Mouse (Mus musculus) hindbrain, embryonic 10.5 days (tissue): Measurements from ENCODE around the gene Ssc5d. TPM values are rescaled to one million over a fixed set of nuclear protein-coding genes. Genes with fewer than 3 reads are reported as not detected.

Experiments used
- DNase-seq: peaks from one replicate; pipeline ENCODE4 v3.0.0-alpha.2; 2017; ENCODE audit warnings: low spot score
- H3K27ac ChIP-seq: fragments of 300-500 bp; sonication (generic); 2 replicates; pipeline ENCODE4 v1.5.1; 2016; ENCODE audit warnings: mild to moderate bottlenecking, moderate library complexity
- H3K27me3 ChIP-seq: fragments of 300-500 bp; sonication (generic); 2 replicates; pipeline ENCODE4 v1.6.1; 2016; ENCODE audit warnings: mild to moderate bottlenecking; ENCODE audit not compliant: poor library complexity, insufficient read depth, severe bottlenecking
- H3K36me3 ChIP-seq: fragments of 300-500 bp; sonication (generic); 2 replicates; pipeline ENCODE4 v1.6.1; 2016; ENCODE audit warnings: mild to moderate bottlenecking, moderate library complexity
- H3K4me1 ChIP-seq: fragments of 300-500 bp; sonication (generic); replicated peaks from 2 replicates; pipeline ENCODE4 v1.6.1; 2016; ENCODE audit warnings: mild to moderate bottlenecking
- H3K4me3 ChIP-seq: fragments of 300-500 bp; sonication (generic); 2 replicates; pipeline ENCODE4 v1.5.1; 2016; ENCODE audit warnings: mild to moderate bottlenecking, moderate library complexity
- H3K9me3 ChIP-seq: fragments of 300-500 bp; sonication (generic); 2 replicates; pipeline ENCODE4 v1.6.1; 2016; ENCODE audit warnings: mild to moderate bottlenecking, moderate library complexity
- WGBS: fragments of 180-500 bp; shearing (Covaris S2); methylation state at CpG from one replicate; pipeline ENCODE4 v1.1.7; 2016; 5-methylcytosine and 5-hydroxymethylcytosine counted together
- polyA plus RNA-seq: library from polyadenylated mRNA; unstranded; fragments of >200 nt; fragmentation: Nextera tagmentation; extraction: Ambion mirVana; gene quantifications from 2 replicates; pipeline ENCODE4 v1.2.1, GENCODE M21; 2016

Gene Ssc5d
- polyA plus RNA-seq, 1 experiment from 2014 or later, result 1.7 TPM

DNA sequence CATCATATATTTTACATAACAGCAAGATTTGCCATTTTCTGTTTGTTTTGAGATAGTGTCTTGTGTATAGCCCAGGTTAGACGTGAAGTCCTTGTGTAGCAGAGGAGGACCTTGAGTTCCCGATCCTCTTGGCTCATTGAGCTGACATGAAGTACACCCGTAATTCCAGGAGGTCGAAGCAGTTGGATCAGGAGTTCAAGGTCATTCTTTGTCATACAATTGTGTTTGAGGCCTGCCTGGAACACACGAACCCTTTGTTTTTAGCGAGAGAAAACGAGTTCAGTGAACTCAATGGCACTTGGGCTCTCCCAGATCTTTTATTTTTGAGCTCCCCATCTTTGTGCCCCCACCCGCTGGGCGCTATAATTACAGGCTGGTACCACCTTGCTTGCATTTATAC is 23.2 kb upstream of the Ssc5d start:
- Histone ChIP-seq H3K9me3 (peaks cover 11% of the 10 kb centered on the region; the same call in 1 of the 2 replicates), H3K27ac (no peak overlapping the region), H3K27me3 (peaks cover 25% of the 10 kb centered on the region), H3K4me1 (peaks cover 21% of the 10 kb centered on the region), H3K4me3 (no peak overlapping the region), H3K36me3 (no peaks in the 10 kb centered on the region)
- 83% methylated on average over 9 of the region's 9 CpGs for WGBS
- DNase-seq, result no peak

DNA sequence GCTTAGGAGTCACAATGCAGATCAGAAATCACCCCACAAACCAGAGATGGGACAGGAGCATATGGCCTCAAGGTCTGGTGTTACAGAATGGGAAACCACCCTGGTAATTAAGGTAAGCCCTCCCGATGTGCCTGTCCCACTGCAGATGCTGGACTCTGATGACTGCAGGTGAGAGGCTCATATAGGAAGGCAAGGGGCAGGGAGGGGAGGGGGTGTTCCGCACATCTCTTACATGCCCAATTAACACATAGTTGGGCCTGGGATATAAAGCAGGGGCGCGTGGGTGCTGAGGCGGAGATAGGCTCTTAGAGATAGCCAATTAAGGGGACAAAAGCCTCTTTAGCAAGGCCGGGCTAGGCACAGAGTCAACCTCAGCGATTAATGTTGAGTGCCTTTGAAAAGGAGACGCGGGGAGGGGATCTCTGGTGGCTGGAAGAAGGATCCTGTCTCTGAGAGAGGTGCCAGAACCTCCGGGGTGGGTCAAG is 19.1 kb upstream of the Ssc5d start, which contains the start of gene Gm36210:
TSS of gene Gm36210 (minus strand) at position 51 of the 485 bp plus-strand sequence.
- Histone ChIP-seq H3K9me3 (peaks cover 6% of the 10 kb centered on the region; the same call in 1 of the 2 replicates), H3K4me3 (no peak within 1 kb of the TSS), H3K4me1 (0 out of 2 replicates have a peak, but pooled peaks cover 2% of the 10 kb centered on the region), H3K27me3 (no peaks in the 10 kb centered on the region), H3K27ac (no peak within 1 kb of the TSS), H3K36me3 (no peaks in the 10 kb centered on the region)
- WGBS, result 68% methylated on average over 10 of the region's 10 CpGs
- no peak for DNase-seq

DNA sequence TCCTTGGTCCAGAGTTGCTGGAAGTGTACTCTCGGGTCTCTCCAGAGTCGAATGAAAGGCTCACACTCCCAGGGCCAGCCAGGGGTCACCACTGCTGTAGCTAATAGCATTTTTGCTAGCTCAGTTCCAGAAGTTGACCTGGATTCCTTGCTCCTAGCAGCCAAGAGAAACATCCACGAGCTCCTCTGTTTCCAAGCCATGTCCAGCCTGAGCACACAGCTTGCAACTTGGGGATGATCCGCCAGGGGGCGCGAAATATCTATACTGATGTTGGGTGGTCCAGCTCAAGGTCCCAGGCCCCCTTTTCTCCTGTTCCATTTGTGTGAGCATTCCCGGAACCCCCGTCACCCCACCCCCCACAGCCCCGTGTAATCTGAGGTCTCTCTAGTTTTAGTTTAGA is 14.0 kb upstream of the Ssc5d start:
- Histone ChIP-seq H3K36me3 (no peaks in the 10 kb centered on the region), H3K4me3 (no peak overlapping the region), H3K9me3 (no peaks in the 10 kb centered on the region), H3K4me1 (peaks cover 14% of the 10 kb centered on the region), H3K27me3 (no peaks in the 10 kb centered on the region), H3K27ac (no peak overlapping the region)
- WGBS, result 31% methylated on average over 9 of the region's 9 CpGs
- peak; percentile 75 for DNase-seq

DNA sequence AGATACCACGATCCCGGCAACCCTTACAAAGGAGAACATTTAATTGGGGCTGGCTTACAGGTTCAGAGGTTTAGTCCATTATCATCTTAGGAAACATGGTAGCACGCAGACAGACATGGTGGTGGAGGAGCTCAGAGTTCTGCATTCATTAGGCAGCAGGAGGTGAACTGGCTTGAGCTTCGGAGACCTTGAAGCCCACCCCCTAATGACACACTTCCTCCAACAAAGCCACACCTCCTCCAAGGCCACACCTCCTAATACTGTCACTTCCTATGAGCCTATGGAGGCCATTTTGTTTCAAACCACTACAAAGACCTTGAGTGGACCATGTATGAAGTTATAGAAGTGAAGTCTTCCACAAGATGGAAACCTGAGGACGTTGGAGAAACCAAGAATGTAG is 13.3 kb upstream of the Ssc5d start:
- Histone ChIP-seq H3K4me1 (peaks cover 17% of the 10 kb centered on the region), H3K27ac (no peak overlapping the region), H3K36me3 (peaks cover 2% of the 10 kb centered on the region), H3K27me3 (no peaks in the 10 kb centered on the region), H3K4me3 (no peak overlapping the region), H3K9me3 (no peaks in the 10 kb centered on the region)
- WGBS, result 59% methylated on average over 5 of the region's 5 CpGs
- no peak for DNase-seq

DNA sequence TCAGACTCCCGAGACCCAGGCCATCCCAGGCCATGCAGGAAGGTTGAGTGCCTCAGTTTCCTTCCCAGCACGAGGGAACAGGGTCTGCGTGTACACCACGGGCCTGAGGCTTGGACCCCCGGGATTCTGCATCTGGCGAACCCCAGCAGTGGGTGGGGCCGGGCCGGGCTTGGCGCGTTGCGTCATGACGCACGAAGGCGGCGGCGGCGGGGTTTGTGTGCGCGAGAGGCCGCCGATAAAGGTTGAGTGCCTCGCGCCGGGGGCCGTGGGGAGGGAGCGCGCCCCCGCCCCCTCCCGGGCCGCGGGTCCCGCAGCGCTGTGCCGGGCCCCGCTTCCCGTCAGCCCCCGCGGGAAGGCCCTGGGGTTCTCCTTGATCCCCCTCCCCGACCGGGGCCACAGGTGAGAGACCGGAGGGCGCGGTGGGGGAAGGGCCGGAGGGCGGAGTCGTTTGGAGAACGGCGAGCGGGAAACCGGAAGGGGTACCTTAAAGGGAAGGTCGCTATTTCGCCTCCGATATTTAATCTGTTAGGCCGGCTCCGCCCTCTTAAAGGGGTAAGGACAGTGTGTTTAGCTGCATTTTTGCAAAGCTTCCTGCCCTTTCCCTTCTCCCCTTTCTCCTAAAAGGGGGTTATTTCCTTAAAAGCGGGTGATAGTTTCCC is 10.4 kb upstream of the Ssc5d start, which contains the start of gene Zfp628:
TSS of gene Zfp628 (plus strand) at position 211 of the 659 bp plus-strand sequence.
- H3K9me3 ChIP-seq, result 0 out of 2 replicates have a peak, but pooled peaks cover 3% of the 10 kb centered on the region
- under 1% methylated on average over 56 of the region's 56 CpGs for WGBS
- H3K27me3 ChIP-seq, result no peaks in the 10 kb centered on the region

DNA sequence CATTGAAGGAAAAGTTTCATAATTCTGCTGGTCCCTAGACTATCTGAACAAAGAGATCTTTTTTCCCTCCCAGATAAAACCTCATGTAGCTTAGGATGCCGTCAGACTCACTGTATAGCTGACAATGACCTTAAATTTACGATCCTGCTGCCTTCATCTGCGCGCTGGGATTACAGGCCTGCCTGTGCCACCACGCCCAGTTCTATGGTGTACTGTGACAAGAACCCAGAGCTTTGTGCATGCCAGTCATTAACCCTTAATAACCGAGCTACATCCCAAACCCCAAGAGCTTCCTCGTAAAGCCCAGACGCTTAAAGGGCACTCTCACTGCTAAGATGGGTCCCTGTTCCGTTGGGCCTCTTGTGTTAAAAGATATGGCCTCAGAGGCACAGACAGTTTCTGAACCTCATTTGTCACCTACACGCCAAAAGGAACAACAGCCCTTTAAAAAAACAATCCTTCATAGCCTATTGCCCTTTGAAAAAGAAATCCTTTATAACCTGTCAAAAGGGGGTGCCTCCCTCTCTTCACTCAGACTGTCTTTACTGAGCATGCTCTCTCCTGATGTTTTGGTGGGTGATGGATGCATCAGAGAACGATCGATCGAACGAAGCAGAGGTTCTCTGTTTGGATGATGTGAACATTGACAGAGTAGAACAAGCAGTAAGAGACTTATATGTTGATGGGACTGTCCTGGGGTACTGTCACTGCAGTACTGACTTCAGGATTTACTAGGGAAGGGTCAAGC is 9.7 kb upstream of the Ssc5d start:
- H3K4me1 ChIP-seq, result peaks cover 23% of the 10 kb centered on the region
- 27% methylated on average over 14 of the region's 14 CpGs for WGBS
- peaks cover 37% of the 10 kb centered on the region for H3K36me3 ChIP-seq
- H3K27me3 ChIP-seq, result no peaks in the 10 kb centered on the region
- H3K4me3 ChIP-seq, result peak overlapping the region; percentile 81
- no peak for DNase-seq
- H3K9me3 ChIP-seq, result 0 out of 2 replicates have a peak, but pooled peaks cover 3% of the 10 kb centered on the region
- peak overlapping the region; percentile 100 for H3K27ac ChIP-seq

More for the DNA sequence above, 10.4 kb upstream of the Ssc5d start, which contains the start of gene Zfp628:
- Histone ChIP-seq H3K4me3 (peak within 1 kb of the TSS; percentile 81), H3K27ac (peak within 1 kb of the TSS; percentile 100), H3K4me1 (peaks cover 17% of the 10 kb centered on the region), H3K36me3 (peaks cover 30% of the 10 kb centered on the region)
- peak; percentile 94 for DNase-seq

DNA sequence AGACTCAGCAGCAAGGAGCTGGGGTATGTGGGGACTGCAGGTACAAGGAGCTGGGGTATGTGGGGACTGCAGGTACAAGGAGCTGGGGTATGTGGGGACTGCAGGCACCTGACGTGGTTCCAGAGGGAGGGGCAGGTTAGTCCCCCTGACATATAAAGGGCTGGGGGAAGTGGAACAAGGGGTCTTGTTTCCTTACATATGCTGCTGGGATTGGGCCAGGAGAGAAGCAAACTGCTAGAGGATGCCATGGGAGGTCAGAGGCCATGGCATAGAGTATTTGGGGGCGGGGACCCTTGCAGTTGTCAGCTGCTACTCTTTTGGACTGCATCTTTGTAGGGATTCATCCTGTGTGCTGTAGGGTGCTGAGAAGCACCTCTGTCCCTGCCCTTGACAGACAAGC is 8.1 kb upstream of the Ssc5d start:
- WGBS, result 92% methylated on average over 2 of the region's 2 CpGs
- Histone ChIP-seq H3K36me3 (peaks cover 46% of the 10 kb centered on the region), H3K9me3 (0 out of 2 replicates have a peak, but pooled peaks cover 3% of the 10 kb centered on the region), H3K4me1 (peaks cover 40% of the 10 kb centered on the region), H3K4me3 (no peak overlapping the region), H3K27ac (no peak overlapping the region), H3K27me3 (no peaks in the 10 kb centered on the region)
- DNase-seq, result no peak

DNA sequence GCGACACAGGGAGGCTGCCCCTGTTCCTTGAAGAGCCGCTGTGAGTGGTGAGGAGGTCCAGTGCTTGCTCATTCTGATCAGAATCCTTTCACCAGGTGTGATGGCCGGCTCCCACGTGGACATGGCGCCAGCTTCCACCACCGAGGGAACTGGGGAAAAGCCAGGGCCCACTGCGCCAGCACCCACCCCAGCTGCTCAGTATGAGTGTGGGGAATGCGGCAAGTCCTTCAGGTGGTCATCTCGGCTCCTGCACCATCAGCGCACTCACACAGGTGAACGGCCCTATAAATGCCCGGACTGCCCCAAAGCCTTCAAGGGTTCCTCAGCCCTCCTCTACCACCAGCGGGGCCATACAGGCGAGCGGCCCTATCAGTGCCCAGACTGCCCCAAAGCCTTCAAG is 6.9 kb upstream of the Ssc5d start:
- Histone ChIP-seq H3K27me3 (no peaks in the 10 kb centered on the region), H3K36me3 (peaks cover 46% of the 10 kb centered on the region), H3K4me1 (peaks cover 52% of the 10 kb centered on the region), H3K27ac (no peak overlapping the region), H3K9me3 (0 out of 2 replicates have a peak, but pooled peaks cover 3% of the 10 kb centered on the region), H3K4me3 (peak overlapping the region; percentile 9; the same call in 1 of the 2 replicates)
- 94% methylated on average over 15 of the region's 15 CpGs for WGBS
- DNase-seq, result no peak

DNA sequence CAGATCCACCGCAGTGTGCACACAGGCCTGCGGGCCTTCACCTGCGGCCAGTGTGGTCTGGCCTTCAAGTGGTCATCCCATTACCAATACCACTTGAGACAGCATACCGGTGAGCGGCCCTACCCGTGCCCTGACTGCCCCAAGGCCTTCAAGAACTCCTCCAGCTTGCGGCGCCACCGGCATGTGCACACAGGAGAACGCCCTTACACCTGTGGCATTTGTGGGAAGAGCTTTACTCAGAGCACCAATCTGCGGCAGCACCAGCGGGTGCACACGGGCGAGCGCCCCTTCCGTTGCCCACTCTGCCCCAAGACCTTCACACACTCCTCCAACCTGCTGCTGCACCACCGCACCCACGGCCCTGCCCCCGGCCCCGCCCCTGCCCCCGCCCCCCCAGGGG is 6.5 kb upstream of the Ssc5d start:
- no peaks in the 10 kb centered on the region for H3K27me3 ChIP-seq
- peaks cover 56% of the 10 kb centered on the region for H3K4me1 ChIP-seq
- peaks cover 3% of the 10 kb centered on the region; the same call in 1 of the 2 replicates for H3K9me3 ChIP-seq
- H3K4me3 ChIP-seq, result peak overlapping the region; percentile 9; the same call in 1 of the 2 replicates
- no peak overlapping the region for H3K27ac ChIP-seq
- peaks cover 46% of the 10 kb centered on the region for H3K36me3 ChIP-seq
- DNase-seq, result no peak
- 85% methylated on average over 21 of the region's 21 CpGs for WGBS

DNA sequence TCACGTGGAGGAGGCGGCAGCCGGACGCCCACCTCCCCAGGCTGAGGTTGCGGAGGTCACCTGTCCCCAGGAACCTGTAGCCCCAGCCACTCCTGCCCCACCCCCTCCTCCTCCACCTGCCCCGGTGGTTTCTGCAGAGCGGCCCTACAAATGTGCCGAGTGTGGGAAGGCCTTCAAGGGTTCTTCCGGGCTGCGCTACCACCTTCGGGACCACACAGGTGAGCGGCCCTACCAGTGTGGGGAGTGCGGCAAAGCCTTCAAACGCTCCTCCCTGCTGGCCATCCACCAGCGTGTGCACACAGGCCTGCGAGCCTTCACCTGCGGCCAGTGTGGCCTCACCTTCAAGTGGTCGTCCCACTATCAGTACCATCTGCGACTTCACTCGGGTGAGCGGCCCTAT is 5.6 kb upstream of the Ssc5d start:
- H3K9me3 ChIP-seq, result peaks cover 3% of the 10 kb centered on the region; the same call in 1 of the 2 replicates
- DNase-seq, result no peak
- no peak overlapping the region for H3K4me3 ChIP-seq
- H3K27ac ChIP-seq, result no peak overlapping the region
- 84% methylated on average over 21 of the region's 21 CpGs for WGBS
- H3K27me3 ChIP-seq, result no peaks in the 10 kb centered on the region
- peaks cover 46% of the 10 kb centered on the region for H3K36me3 ChIP-seq
- H3K4me1 ChIP-seq, result peaks cover 61% of the 10 kb centered on the region

DNA sequence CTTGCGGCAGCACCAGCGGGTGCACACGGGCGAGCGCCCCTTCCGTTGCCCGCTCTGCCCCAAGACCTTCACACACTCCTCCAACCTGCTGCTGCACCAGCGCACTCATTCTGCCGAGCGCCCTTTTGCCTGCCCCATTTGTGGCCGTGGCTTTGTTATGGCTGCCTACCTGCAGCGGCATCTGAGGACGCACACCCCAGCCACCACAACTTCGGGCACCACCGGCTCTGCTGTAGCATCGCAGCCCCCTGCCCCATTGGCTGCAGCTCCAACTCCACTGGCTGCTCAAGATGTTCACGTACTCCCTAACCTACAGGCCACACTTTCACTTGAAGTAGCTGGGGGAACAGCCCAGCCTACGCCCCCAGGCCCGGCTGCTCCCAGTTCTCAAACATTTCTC is 5.1 kb upstream of the Ssc5d start:
- Histone ChIP-seq H3K4me1 (peaks cover 66% of the 10 kb centered on the region), H3K36me3 (peaks cover 46% of the 10 kb centered on the region), H3K27ac (peak overlapping the region; percentile 90; the same call in 1 of the 2 replicates), H3K4me3 (peak overlapping the region; percentile 11; the same call in 1 of the 2 replicates), H3K9me3 (peaks cover 3% of the 10 kb centered on the region; the same call in 1 of the 2 replicates), H3K27me3 (no peaks in the 10 kb centered on the region)
- DNase-seq, result no peak
- WGBS, result 93% methylated on average over 19 of the region's 19 CpGs

DNA sequence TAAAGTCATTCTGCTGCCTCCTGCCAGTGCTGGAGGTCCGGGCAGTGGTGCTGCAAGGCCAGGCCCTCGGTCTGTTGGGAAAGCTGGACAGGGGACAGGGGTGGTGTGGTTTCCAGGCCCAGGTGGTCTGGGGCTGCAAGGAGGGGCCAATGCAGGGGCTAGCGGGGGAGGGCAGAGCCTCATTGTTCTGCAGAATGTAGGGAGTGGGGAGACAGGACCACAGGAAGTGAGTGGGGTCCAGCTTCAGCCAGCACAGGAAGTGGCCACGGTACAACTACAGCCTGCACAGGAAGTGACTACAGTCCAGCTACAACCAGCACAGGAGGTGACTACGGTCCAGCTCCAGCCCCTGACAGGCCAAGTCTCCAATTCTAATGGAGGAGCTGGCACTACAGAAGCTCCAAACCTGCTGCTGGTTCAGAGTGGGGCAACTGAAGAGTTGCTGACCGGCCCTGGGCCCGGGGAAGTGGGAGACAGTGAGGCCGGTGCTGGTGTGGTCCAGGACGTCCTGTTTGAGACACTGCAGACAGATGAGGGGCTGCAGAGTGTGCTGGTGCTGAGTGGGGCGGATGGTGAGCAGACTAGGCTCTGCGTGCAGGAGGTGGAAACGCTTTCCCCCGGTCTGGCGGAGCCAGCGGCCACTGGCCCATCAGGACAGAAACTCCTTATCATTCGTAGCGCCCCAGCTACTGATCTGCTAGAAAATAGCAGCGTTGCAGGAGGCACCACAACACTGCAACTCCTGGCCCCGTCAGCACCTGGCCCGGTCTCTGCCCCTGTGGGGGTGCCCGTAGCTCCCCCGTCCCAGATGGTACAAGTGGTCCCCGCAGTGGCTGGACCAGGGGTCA is 4.4 kb upstream of the Ssc5d start:
- peaks cover 46% of the 10 kb centered on the region for H3K36me3 ChIP-seq
- peaks cover 67% of the 10 kb centered on the region for H3K4me1 ChIP-seq
- peak overlapping the region; percentile 90 for H3K27ac ChIP-seq
- DNase-seq, result no peak
- peaks cover 3% of the 10 kb centered on the region; the same call in 1 of the 2 replicates for H3K9me3 ChIP-seq
- H3K4me3 ChIP-seq, result peak overlapping the region; percentile 57; the same call in 1 of the 2 replicates
- no peaks in the 10 kb centered on the region for H3K27me3 ChIP-seq
- 62% methylated on average over 23 of the region's 23 CpGs for WGBS
